Mouse (Mus musculus) midbrain, embryonic 16.5 days (tissue): ENCODE data around the gene Trp53rka. TPM values are rescaled to one million over a fixed set of nuclear protein-coding genes. Genes with fewer than 3 reads are reported as not detected.
A peak's percentile ranks its signal among the peaks of the same experiment; 100 is the strongest.
"Not testable (repeated sequence)": the region's sequence is repeated elsewhere in the genome, so short reads cannot be mapped to it uniquely, and the experiment has no call there.

Experiments used
- ATAC-seq: fragments of 200-750 bp; cut with Nextera tagmentation; 2 replicates; pipeline ENCODE4 v1.8.0; 2017; ENCODE audit warnings: moderate TSS enrichment
- H3K27ac ChIP-seq: fragments of 300-500 bp; sonication (generic); 2 replicates; pipeline ENCODE4 v1.5.1; 2014; ENCODE audit warnings: mild to moderate bottlenecking, low read length, mixed read lengths
- H3K27me3 ChIP-seq: fragments of 300-500 bp; sonication (generic); 2 replicates; pipeline ENCODE4 v1.6.1; 2014; ENCODE audit warnings: low read depth, low read length, mixed read lengths; ENCODE audit not compliant: control insufficient read depth, insufficient read depth
- H3K36me3 ChIP-seq: fragments of 300-500 bp; sonication (generic); 2 replicates; pipeline ENCODE4 v1.6.1; 2014; ENCODE audit warnings: mild to moderate bottlenecking, low read length, moderate library complexity, mixed read lengths; ENCODE audit not compliant: control insufficient read depth, insufficient read depth
- H3K4me1 ChIP-seq: fragments of 300-500 bp; sonication (generic); 2 replicates; pipeline ENCODE4 v1.6.1; 2014; ENCODE audit warnings: mild to moderate bottlenecking, low read length, mixed read lengths; ENCODE audit not compliant: control insufficient read depth, insufficient read depth
- H3K4me2 ChIP-seq: fragments of 300-500 bp; sonication (generic); 2 replicates; pipeline ENCODE4 v1.6.1; 2014; ENCODE audit warnings: mild to moderate bottlenecking, low read length, mixed read lengths
- H3K4me3 ChIP-seq: fragments of 300-500 bp; sonication (generic); 2 replicates; pipeline ENCODE4 v1.5.1; 2014; ENCODE audit warnings: low read depth, mild to moderate bottlenecking, low read length, moderate library complexity, mixed read lengths
- H3K9ac ChIP-seq: fragments of 300-500 bp; sonication (generic); 2 replicates; pipeline ENCODE4 v1.6.1; 2014; ENCODE audit warnings: low read depth, low read length, mixed read lengths
- H3K9me3 ChIP-seq: fragments of 300-500 bp; sonication (generic); replicated peaks from 2 replicates; pipeline ENCODE4 v1.6.1; 2014; ENCODE audit warnings: mild to moderate bottlenecking, low read length, mixed read lengths; ENCODE audit not compliant: control insufficient read depth, poor library complexity, severe bottlenecking
- WGBS: fragments of 180-500 bp; shearing (Covaris S2); extraction: QIAGEN DNeasy Blood & Tissue Kit; methylation state at CpG from one replicate; pipeline ENCODE4 v1.1.7; 2014; 5-methylcytosine and 5-hydroxymethylcytosine counted together
- polyA plus RNA-seq: library from polyadenylated mRNA; unstranded; fragments of >200 nt; fragmentation: Nextera tagmentation; extraction: Ambion mirVana; gene quantifications from 2 replicates; pipeline ENCODE4 v1.2.1, GENCODE M21; 2015

Gene Trp53rka
- 39.4 and 41.7 TPM in 2 replicates for polyA plus RNA-seq

DNA sequence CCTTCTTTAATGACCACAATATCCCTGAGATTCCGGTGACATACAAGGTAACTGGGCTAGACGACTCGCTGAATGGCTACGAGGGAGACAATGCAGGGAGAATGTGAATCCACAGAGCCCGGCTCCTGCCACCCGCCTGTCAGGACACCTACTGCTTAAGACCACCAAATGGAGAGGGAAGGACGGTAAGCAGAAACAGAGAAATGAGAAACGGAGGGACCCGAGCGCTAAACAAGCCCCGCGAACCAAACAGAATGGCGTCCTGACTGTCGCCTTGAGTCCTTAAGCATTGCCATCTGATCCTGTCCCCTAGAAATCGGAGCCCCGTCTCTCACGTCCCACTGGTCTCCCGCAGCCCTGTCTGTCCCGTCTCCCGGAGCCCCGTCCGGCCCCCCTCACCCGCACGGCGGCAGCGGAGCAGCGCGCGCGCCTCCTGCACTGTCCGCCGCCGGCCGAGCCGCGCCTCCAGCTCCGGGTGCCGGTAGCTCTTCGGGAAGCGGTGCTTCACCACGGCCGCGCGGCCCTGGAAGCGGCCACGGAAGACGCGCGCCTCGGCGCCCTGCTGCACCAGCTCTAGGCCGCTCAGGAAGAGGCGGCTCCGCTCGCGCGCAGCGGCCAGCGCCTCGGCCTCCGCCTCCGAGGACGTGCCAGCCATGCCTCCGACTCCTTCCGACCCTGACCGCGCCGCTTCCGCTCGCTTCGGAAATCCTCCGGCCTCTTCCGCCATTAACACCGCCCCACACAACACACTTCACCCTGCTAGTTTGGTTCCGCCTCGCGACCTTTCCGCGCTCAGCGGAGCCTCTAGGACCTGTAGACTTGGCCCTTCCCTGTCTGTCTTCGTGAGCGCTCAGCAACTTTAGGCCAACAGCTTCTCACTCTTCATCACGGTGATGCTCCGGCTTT is at the start of gene Trp53rka:
Gene Trp53rka, minus strand, starts transcription at position 677 of the 906 bp plus-strand sequence.
- ATAC-seq: peak; percentile 90
- WGBS: under 1% methylated on average over 61 of the region's 84 CpGs

DNA sequence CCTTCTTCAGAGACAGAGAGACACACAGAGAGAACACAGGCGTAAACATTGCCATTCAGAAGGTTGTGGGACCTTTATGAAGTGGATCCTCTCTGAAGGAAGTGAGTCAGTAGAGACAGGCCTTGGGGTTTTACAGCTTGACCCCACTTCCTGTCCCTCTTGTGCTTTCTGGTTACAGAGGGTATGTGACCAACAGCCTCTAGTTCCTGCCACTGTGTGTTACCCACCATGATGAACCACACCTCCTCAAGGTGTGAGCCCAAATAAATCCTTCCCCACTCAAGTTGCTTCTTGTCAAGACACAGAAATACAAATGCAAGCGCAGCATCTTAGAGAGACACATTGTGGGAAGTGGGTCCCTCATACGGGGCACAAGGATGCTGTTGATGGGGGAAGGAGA is 47.9 kb upstream of the Trp53rka start:
- ATAC-seq: no peak
- Histone ChIP-seq H3K4me1 (peaks cover 5% of the 10 kb centered on the region; the same call in 1 of the 2 replicates), H3K4me2 (no peak overlapping the region), H3K9ac (no peak overlapping the region), H3K27me3 (no peaks in the 10 kb centered on the region), H3K4me3 (no peak overlapping the region), H3K27ac (no peak overlapping the region), H3K36me3 (no peaks in the 10 kb centered on the region), H3K9me3 (no peaks in the 10 kb centered on the region)
- WGBS: 92% methylated on average over 3 of the region's 3 CpGs

More for the DNA sequence above, at the start of gene Trp53rka:
- peak within 1 kb of the TSS; percentile 77 for H3K4me3 ChIP-seq
- H3K9ac ChIP-seq: peak within 1 kb of the TSS; percentile 83
- no peaks in the 10 kb centered on the region for H3K27me3 ChIP-seq
- peaks cover 17% of the 10 kb centered on the region for H3K36me3 ChIP-seq
- H3K9me3 ChIP-seq: no peaks in the 10 kb centered on the region
- H3K4me1 ChIP-seq: peaks cover 18% of the 10 kb centered on the region
- peak within 1 kb of the TSS; percentile 75 for H3K27ac ChIP-seq
- H3K4me2 ChIP-seq: peak within 1 kb of the TSS; percentile 91

DNA sequence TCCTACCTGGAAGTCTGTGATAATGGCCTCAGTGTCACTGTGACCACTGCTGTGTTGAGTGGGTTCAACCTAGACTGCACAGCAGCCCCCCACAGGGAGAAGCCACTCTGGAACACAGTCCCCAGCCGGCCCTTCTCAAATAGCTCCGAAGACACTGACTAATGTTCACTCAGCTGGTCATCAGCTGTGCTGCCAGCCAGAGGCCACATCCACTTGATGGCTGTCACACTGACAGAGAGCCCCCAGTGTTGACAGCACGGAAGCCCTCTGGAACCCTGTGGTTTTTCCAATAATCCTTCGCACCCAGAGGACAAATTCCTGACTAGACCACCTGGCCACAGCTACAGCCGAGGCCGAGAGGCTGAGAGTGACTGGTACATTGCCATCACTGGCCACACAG is 40.7 kb upstream of the Trp53rka start:
- Histone ChIP-seq H3K9ac (no peak overlapping the region), H3K27me3 (no peaks in the 10 kb centered on the region), H3K27ac (no peak overlapping the region), H3K4me1 (no peaks in the 10 kb centered on the region), H3K9me3 (no peaks in the 10 kb centered on the region), H3K4me3 (no peak overlapping the region), H3K4me2 (no peak overlapping the region), H3K36me3 (no peaks in the 10 kb centered on the region)
- WGBS: 53% methylated on average over 6 of the region's 6 CpGs
- no peak for ATAC-seq

DNA sequence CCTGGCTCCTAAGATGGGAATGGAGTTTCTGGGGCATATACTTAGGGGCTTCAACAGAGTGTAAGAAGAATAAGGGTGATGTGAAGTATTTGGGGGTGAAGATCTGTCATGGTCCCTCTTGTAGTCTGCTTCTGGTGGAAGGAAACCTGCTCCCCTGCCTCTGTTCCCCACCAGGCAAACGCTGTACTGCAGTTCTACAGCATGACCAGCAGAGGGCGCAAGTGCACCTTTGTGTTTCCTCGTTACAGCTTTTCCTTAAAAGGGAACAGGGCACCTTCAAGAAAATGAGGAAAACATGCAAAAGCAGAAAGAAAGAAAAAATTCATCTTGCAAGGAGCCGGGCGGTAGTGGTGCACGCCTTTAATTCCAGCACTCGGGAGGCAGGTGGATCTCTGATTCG is 36.0 kb upstream of the Trp53rka start:
- Histone ChIP-seq H3K4me2 (no peak overlapping the region), H3K27me3 (no peaks in the 10 kb centered on the region), H3K27ac (no peak overlapping the region), H3K9me3 (no peaks in the 10 kb centered on the region), H3K4me1 (no peaks in the 10 kb centered on the region), H3K36me3 (no peaks in the 10 kb centered on the region), H3K9ac (no peak overlapping the region), H3K4me3 (no peak overlapping the region)
- no peak for ATAC-seq
- 21% methylated on average over 8 of the region's 8 CpGs for WGBS

DNA sequence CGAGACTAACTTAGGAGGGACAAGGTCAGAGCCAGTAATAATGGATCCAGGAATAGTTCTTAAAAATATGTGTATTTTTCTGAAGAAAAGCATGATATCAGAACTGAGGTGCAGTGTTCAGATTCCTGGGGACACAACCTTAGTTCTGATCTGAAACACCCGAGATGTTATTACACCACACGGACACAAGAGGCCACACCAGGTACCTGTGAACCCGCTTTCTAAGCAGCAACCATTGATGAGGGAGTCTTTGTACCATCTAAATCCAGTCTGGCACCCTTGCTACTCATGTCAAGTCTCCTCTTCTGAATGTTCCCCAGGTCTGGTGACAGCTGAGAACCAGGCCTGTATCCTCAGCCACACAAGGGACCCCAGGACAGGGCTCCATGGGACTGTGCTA is 32.5 kb upstream of the Trp53rka start:
- WGBS: 55% methylated on average over 4 of the region's 4 CpGs

DNA sequence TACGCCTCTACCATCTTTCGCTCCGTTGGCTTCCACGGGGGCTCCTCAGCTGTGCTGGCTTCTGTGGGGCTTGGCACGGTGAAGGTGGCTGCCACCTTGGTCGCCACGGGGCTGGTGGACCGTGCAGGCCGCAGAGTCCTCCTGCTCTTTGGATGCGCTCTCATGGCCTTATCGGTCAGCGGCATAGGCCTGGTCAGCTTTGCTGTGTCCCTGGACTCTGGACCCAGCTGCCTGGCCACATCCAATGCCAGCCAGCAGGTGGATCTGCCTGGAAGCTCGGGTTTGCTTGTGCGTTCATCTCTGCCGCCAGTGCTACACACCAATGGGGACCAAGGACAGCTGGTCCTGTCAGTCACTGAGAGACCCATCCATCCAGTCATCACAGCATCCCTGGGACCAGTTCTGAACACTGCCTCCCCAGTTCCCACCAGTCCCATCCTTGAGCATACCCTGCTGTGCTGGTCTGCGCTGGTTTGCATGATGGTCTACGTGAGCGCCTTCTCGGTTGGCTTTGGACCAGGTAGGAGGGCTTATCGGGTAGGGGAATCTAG is 22.1 kb upstream of the Trp53rka start:
- ATAC-seq: no peak
- H3K27ac ChIP-seq: no peak overlapping the region
- H3K4me1 ChIP-seq: peaks cover 13% of the 10 kb centered on the region
- WGBS: 97% methylated on average over 20 of the region's 20 CpGs
- H3K36me3 ChIP-seq: no peaks in the 10 kb centered on the region
- no peak overlapping the region for H3K9ac ChIP-seq
- no peak overlapping the region for H3K4me2 ChIP-seq
- H3K4me3 ChIP-seq: no peak overlapping the region
- H3K27me3 ChIP-seq: no peaks in the 10 kb centered on the region
- H3K9me3 ChIP-seq: no peaks in the 10 kb centered on the region

More for the DNA sequence above, 32.5 kb upstream of the Trp53rka start:
- Histone ChIP-seq H3K4me1 (no peaks in the 10 kb centered on the region), H3K9ac (no peak overlapping the region), H3K27ac (no peak overlapping the region), H3K4me2 (no peak overlapping the region), H3K27me3 (no peaks in the 10 kb centered on the region), H3K4me3 (no peak overlapping the region), H3K9me3 (no peaks in the 10 kb centered on the region), H3K36me3 (no peaks in the 10 kb centered on the region)
- ATAC-seq: no peak

DNA sequence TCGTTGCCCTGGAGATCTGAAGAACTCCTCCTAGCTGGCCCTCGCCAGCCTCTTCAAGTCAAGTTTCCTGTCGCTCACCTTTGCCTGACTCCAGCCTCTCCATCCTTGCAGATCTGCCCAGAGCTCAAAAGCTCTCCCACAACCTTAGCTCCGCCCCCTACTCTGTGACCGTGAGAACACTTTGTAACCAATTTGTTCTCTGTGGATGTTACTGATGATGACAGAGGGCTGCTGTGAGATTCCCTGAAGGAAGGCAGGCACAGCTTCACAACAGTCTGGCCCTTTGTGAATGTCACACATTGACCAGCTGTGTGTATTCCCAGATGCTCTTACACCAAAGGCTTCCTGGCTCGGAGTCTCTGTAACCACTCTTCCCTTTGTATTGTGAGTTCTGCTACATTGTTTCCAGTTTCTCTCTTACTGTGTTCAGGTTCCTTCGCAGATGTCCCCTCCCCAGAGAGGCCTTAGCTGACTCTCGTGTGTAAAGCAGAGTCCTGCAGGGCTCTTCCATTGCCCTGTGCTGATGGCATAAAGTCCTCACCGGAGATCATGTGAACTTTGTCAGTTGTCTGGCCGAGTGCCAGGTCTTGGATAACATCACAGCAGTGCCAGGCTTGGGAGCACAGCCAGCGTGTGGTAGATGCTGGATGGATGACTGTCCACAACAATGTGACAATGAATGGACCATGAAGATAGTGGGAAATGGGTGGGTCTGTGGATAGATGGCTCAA is 19.9 kb upstream of the Trp53rka start:
- Histone ChIP-seq H3K27ac (no peak overlapping the region), H3K4me2 (no peak overlapping the region), H3K9me3 (no peaks in the 10 kb centered on the region), H3K36me3 (no peaks in the 10 kb centered on the region), H3K9ac (no peak overlapping the region), H3K4me1 (peaks cover 13% of the 10 kb centered on the region), H3K4me3 (no peak overlapping the region), H3K27me3 (no peaks in the 10 kb centered on the region)
- ATAC-seq: no peak
- WGBS: 31% methylated on average over 11 of the region's 11 CpGs

DNA sequence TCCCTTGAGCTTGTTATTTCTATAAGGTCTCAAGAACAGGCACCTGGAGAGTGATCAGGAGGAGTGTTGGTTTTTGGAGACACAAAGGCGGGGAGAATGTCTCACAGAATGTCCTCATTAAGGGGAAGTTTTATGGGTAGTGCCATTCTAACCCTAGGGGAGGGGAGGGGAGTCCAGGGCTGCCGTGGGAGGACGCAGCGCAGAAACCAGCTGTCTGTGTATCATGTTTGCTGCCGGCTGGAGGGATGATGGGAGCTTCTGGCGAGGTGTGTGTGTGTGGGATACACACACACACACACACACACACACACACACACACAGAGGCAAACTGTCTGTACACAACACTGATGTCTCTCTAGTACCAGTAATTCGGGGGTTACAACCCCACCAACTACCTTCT is 19.3 kb upstream of the Trp53rka start:
- 57% methylated on average over 7 of the region's 7 CpGs for WGBS
- H3K4me3 ChIP-seq: no peak overlapping the region
- no peak overlapping the region for H3K4me2 ChIP-seq
- no peaks in the 10 kb centered on the region for H3K9me3 ChIP-seq
- H3K27me3 ChIP-seq: no peaks in the 10 kb centered on the region
- no peaks in the 10 kb centered on the region for H3K36me3 ChIP-seq
- no peak for ATAC-seq
- H3K4me1 ChIP-seq: peaks cover 13% of the 10 kb centered on the region
- H3K27ac ChIP-seq: no peak overlapping the region
- no peak overlapping the region for H3K9ac ChIP-seq

DNA sequence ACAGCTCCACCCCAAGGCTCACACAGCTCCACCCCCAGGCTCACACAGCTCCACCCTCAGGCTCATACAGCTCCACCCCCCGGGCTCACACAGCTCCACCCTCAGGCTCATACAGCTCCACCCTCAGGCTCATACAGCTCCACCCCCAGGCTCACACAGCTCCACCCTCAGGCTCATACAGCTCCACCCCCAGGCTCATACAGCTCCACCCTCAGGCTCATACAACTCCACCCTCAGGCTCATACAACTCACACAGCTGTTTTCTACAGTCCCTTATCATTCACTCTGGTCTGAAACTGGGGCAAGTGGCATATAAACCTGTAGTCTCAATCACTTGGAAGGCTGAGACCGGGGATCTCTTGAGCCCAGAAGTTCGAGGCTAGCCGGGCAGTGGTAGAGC is 18.4 kb upstream of the Trp53rka start:
- H3K4me1 ChIP-seq: peaks cover 13% of the 10 kb centered on the region
- not testable (repeated sequence) for H3K36me3 ChIP-seq, H3K9me3 ChIP-seq, H3K4me3 ChIP-seq, H3K27me3 ChIP-seq, H3K4me2 ChIP-seq, ATAC-seq, H3K27ac ChIP-seq, H3K9ac ChIP-seq
- 84% methylated on average over 4 of the region's 4 CpGs for WGBS
